ENCODE assay signal across 20 mouse cellular contexts in genomic region chr4:47567694-47568093, GRCm38 (mm10).
"Had no signal": no experiment of that assay in that cellular context is flagged by ENCODE, and none has a peak within 500 bp of the region (broad histone marks: within the 10 kb centered on the region; RNA-seq: fewer than 3 reads in every experiment).

No protein-coding gene starts in this region.

- H3K9ac ChIP-seq: liver, embryonic 13.5 days; midbrain, embryonic 12.5 days; midbrain, embryonic 15.5 days; neural tube, embryonic 12.5 days; neural tube, embryonic 15.5 days; stomach, embryonic 15.5 days had no signal

- H3K4me2 ChIP-seq: liver, embryonic 13.5 days; midbrain, embryonic 12.5 days; midbrain, embryonic 15.5 days; neural tube, embryonic 12.5 days; neural tube, embryonic 15.5 days; stomach, embryonic 15.5 days had no signal

- H3K4me1 ChIP-seq: liver, embryonic 13.5 days; megakaryocyte, embryonic 14.5 days; midbrain, embryonic 12.5 days; midbrain, embryonic 15.5 days; neural tube, embryonic 12.5 days; neural tube, embryonic 15.5 days; stomach, embryonic 15.5 days had no signal

- H3K36me3 ChIP-seq: liver, embryonic 13.5 days; midbrain, embryonic 12.5 days; midbrain, embryonic 15.5 days; neural tube, embryonic 12.5 days; neural tube, embryonic 15.5 days; stomach, embryonic 15.5 days had no signal

- H3K27ac ChIP-seq: kidney, postnatal 0 days; layer of hippocampus, adult 2 months; liver, embryonic 13.5 days; midbrain, embryonic 12.5 days; midbrain, embryonic 15.5 days; neural tube, embryonic 12.5 days; neural tube, embryonic 15.5 days; stomach, embryonic 15.5 days had no signal

- H3K4me3 ChIP-seq: layer of hippocampus, adult 2 months; liver, embryonic 13.5 days; megakaryocyte, embryonic 14.5 days; midbrain, embryonic 12.5 days; midbrain, embryonic 15.5 days; neural tube, embryonic 12.5 days; neural tube, embryonic 15.5 days; stomach, embryonic 15.5 days had no signal

- ATAC-seq: midbrain, embryonic 15.5 days had no signal

- DNase-seq: kidney, adult 18-20 months; kidney, adult 9 months; kidney, postnatal 25 days; layer of hippocampus, adult 9-11 months; liver, embryonic 13.5 days; lung, adult 2 months; lung, postnatal 14 days; lung, postnatal 4 days; right cerebral cortex, adult 18-20 months; right cerebral cortex, postnatal 14 days; right cerebral cortex, postnatal 4 days; thymus, postnatal 25 days had no signal

- H3K9me3 ChIP-seq: liver, embryonic 13.5 days; megakaryocyte, embryonic 14.5 days; midbrain, embryonic 12.5 days; midbrain, embryonic 15.5 days; neural tube, embryonic 12.5 days; neural tube, embryonic 15.5 days; stomach, embryonic 15.5 days had no signal

- H3K27me3 ChIP-seq: liver, embryonic 13.5 days; megakaryocyte, embryonic 14.5 days; midbrain, embryonic 12.5 days; midbrain, embryonic 15.5 days; neural tube, embryonic 12.5 days; neural tube, embryonic 15.5 days; stomach, embryonic 15.5 days had no signal
